Mouse (Mus musculus) erythroblast, embryonic 14.5 days (primary cell): ENCODE results near the gene Tbx2.

ENCODE experiments used
- GATA1 ChIP-seq: IDR thresholded peaks from 2 replicates; pipeline ENCODE4 v1.6.1; 2012; ENCODE audit warnings: low read length, inconsistent platforms, mixed read lengths
- TAL1 ChIP-seq: IDR thresholded peaks from 3 replicates; pipeline ENCODE4 v1.6.1; 2012; ENCODE audit warnings: low read length, inconsistent platforms, mixed read lengths

DNA sequence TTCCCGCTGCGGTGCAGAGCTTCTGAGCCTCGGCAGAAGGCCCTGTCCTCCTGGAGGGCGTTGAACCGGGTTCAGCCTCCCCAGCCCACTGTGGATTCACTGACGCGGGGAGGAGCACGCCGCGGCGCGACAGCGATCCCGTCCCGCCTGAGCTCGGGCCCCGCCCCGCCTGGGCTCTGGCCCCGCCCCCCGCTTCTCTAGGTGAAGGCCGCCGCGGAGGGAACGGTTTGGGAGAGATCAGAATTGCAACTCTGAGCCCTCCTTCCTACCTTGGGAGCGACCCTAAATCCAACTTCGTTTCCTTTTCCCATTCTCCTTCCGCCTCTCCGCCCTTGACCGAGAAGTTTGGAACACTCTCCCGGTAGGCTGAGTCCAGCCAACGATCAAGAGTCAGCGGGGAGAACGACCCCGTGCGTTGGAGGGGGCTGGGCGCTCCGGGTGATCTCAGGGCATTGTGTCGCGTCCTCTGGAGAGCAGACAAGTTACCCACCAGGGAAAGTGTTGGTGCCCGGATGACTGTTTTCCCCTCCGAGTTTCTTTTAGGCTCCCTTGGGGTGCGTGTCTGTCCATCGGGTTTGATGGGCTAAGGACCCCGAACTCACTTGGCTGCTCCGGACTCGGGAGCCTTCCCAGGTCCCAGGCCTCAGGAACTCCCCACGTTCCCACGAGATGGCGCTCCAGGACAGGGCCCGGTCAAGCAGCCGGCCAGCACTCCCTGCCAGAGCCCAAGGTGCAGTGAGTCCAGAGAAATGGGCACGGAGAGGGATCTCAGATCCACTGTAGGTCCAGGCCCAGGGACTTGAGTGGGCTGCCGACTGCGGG, 12.0 kb downstream of the Tbx2 start:
- no peak for TF ChIP-seq GATA1
- TF ChIP-seq TAL1: no peak
